Mouse (Mus musculus): ENCODE measurements around the gene Gmcl1.

- no peak for TF ChIP-seq CTCF (conservative IDR thresholded peaks at IDR 0.05; ENCODE audit: low read length)
- no peak for TF ChIP-seq POU5F1 (IDR thresholded peaks at IDR 0.05; ENCODE audit: borderline replicate concordance, low read length)
- TF ChIP-seq NANOG (IDR thresholded peaks at IDR 0.05; ENCODE audit: borderline replicate concordance, low read length) = no peak
Observed at GRCm38 (mm10) chr6:86781361-86781957, 48.3 kb upstream of the Gmcl1 start.

Data from E14TG2a.4 (cell line).